Mouse (Mus musculus) left cerebral cortex, postnatal 10 days (tissue): ENCODE measurements at regions not wholly inside any gene's neighbourhood (a gene's known extent, or its start where the extent isn't known, plus 50 kb on each side); places are given as distances from the start of the nearest gene placed in this dataset.

Experiments
- DNase-seq, 2 experiments: peaks; one replicate each; pipeline ENCODE4 v3.0.0; 2021 to 2022; ENCODE audit warnings: low spot score in 2 of 2, mixed read lengths in 1 of 2; ENCODE audit errors: extremely low spot score in 1 of 2
- intact Hi-C: fragments of 180-260 bp; cut with DNase I; formaldehyde crosslinking; loops from one replicate; pipeline ENCODE4 v1.15.1; 2025

DNA sequence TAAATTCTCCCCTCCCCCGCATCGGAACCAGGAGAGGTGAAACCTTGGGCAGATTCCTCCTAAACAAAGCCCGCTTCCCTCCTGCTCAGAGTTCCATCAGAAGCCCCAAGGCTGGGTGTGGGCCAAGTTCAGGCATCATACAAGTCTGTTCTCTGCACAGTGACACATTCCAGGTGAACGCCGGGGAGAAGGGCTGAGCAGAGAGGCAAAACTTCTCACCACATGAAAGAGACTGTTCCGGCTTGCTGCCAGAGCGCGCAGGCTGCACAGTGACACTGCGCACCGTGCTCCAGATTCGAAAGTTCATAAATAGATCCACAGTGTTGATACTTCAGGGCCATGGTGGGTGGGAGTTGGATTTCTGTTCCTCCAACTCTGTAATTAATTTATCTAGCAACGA lies 171.1 kb upstream of the Rpl34 start:
- intact Hi-C loops: no loop called here
- peak in 1 of 2 experiments; percentile 30 for DNase-seq

DNA sequence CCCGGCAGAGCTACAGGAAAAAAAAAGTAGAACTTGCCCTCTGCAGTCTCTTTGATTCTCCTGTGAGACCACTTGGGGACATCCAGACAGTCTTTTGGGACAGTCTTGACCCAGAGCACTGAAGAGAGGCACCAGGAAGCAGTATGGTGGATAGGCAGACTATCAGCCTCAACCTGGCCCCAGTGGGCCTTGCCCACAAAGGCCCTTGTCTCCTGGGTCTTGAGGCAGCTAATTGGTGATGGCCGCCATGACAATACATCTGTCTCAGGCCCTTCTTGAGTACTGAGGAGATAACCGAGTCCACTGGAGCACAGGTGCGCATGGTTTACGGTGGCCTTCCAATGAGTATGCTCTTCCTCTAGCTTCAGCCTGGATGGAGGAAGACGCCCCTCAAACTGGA lies 170.6 kb upstream of the Rpl34 start:
- intact Hi-C loops: no loop called here

DNA sequence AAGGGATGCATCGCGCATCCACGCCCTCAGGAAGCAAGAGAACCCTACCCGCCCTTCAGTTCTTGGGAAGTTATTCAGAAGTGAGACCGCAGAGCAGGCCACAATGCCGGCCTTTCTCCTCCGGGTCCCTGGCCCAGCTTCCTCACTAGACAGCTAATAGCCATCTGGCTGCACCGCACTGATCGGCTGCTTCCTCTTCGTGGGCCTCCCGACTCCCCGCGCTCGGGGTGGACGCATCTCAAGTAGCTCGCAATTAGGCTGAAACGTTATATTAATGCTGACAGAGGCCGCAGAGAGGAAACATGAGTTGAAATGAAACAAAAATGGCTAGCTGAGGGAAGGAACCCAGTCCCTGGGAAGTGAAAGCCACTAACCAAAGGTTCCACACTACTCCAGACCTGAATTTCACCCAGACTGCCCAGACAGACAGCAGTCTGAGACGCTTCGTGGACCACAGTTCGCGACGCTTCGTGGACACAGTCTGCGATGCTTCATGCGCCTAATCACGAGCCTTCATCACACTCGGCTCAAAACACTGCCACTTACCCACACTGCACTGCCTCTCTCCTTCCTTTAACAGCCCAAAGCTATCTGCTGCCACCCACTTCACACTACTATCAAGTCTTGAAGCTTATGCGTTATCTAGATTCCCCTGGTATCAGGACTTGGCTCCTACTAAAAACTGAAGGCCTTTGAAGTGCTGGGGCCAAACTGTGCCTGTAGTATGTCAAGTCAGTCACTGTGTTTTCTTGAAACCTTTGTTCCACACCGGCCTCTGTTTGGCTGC lies 170.0 kb upstream of the Rpl34 start:
- peak; percentile 11 to 64 for DNase-seq
- intact Hi-C loops: no loop called here

More for the DNA sequence above, 170.6 kb upstream of the Rpl34 start:
- DNase-seq: no peak

DNA sequence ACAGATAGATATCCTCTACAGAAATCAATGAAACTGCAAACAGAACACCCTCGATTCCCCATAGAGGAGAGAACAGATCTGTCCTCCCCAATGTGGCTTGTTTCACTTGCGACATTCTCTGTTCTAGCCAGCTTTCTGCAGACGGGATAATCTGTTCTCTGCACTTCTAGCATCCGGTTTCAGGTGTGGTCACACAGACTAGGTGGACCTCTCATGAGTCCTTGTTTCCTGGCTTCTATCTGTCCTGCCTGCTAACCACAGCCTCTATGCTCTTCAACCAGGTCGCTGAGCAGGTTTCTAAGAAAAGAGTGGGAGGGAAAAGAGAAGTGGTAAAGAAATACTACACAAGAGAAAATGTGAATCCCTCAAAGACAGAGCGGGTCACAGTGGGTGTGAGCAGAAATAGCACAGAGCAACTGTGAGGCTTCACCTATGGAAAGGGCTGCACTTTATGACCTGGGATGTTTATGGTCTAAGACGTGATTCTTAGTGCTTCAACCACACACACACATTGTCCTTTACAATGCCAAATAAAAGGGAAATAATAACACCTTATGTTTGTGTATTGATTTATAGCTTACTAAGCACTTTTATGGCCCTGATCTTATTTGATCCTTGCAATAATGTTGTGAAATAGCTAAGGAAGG lies 164.1 kb upstream of the Rpl34 start:
- intact Hi-C loops: no loop called here
- no peak for DNase-seq

DNA sequence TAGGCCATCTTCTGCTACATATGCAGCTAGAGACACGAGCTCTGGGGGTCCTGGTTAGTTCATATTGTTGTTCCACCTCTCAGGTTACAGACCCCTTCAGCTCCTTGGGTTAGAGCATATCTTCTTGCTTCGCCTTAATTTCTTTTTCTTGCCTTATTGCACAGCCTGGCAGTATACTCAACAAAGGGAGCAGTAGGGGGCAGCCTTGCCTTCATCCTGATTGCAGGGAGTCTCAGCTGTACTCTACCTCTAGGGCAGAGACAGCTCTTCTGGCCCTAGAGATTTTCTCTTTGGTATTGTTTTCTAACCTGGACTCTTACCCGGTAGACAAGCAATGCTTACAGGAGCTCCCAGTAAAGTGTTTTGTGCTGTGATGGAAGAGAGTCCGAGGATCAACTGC lies 161.1 kb upstream of the Rpl34 start:
- intact Hi-C loops: no loop called here
- DNase-seq: no peak

DNA sequence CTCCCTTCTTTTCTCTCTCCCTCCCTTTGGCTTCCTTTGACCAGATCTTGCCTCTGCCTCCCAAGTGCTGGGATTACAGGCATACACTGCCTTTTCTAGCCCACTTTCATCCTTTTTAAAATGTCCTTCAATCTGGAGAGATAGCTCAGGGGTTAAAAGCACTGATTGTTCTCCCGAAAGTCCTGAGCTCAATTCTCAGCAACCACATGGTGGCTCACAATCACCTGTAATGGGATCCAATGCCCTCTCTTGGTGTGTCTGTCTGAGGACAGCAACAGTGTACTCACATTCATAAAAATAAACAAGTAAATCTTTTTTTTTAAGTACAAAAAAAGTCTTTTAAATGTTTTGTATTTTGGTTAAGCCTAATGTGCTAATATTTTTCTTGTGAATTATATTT lies 158.4 kb upstream of the Rpl34 start:
- no peak for DNase-seq
- intact Hi-C loops: no loop called here

DNA sequence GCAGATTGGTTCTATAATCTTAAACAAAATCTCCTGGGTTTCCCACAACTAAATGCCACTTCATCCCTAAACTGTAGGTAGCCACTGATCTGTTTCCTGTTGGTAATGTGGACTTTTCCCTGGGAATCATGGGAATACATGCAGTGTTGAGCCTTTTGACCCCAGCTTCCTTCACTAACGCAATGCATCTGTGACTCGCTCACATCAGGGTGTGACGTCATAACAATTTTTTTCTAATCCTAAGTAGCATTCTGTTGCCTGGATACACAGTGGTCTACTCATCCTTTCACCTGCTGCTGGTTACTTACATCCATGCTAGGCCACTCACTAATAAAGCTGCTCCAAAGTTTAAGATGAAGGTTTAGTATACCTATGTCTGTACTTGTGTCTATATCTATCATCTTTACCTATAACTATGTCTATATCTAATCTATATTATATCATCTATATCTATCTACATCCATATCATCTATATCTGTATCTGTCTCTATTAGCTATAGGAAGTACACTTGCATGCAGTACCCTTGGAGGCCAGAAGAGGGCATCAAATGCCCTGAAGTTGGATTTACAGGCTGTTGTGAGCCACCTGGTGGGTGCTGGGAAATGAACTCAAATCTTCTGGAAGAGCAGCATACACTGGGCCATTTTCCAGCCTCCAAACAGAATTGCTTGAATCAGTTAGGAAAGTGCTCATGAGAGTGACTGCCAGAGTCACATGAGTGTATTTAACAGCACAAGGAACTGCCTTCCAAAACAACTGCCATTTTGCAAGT lies 157.5 kb upstream of the Rpl34 start:
- DNase-seq: no peak
- intact Hi-C loops: no loop called here

DNA sequence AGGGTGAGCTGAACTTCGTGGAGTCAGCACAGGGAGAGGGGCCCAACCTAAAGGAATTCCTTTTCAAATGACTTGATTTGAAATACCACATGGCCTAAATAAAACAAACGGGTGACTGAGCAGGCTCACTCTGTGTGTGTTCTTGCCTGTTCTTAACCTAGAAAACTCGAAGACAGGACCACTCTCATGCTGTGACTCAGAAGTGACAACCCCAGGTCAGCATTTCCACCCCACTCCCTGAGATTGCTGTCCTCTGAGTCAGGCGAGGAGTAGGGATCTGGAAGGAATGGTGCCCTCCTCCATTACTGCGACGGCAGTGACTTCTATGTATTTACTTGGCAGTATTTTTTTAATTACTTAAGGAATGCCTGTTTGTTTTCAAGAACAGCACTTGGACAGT lies 155.8 kb upstream of the Rpl34 start:
- no peak for DNase-seq
- intact Hi-C loops: no loop called here

DNA sequence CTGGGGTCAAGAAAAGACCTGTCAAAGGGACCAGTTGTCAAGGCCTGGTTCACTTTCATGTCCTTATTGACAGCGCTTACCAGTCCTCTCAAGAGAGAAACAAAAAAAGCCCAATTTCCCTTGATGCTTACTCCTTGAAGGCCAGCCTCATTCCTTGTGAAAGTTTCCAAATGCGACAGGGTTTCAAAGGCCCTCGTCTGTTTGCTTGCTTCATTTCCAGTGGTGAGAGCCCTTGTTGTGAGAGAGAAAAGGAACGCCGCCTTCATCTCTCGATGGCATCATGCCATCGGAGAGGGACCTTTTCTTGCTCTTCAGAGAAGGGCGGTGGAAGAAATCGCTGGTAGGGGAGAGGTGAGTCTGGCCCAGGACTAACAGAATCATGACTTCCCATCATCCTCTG lies 154.2 kb upstream of the Rpl34 start:
- DNase-seq: no peak
- intact Hi-C loops: no loop called here

DNA sequence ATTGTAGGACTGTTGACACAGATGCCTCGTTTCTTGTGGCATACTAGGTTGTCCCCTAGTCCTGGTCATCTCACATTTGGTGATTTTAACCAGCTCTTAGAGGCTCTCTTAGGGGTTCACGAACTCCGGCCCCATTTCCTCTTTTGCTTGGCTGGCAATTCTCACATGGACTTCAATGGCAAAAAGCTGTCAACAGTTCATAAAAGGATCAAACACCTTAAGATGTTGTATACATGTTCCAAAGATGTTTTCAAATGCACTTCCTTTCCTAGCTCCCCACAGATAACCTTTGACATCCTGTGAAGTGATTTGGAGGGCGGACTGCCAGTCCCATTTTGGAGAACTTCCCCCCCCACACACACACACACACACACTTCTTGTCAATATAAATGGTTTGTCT lies 153.7 kb upstream of the Rpl34 start:
- intact Hi-C loops: no loop called here
- DNase-seq: no peak

DNA sequence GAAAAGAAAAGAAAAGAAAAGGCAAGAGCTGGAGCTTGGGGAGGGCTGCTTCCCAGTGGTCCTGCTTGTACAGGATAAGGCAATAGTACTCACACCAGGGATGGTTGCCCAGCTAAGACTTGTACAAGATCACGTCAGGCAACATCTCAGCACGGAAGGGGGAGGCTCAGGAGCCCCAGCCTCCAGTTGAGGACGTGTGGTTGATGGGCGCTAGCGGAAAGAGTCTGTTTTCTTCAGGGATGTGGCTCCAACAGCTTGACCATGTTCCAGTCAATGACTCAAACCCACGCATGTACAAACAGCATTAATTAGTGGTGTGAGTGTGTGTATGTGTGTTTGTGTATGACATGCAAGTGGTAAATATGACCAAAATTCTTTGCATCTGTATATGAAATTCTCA lies 153.1 kb upstream of the Rpl34 start:
- intact Hi-C loops: no loop called here
- DNase-seq: no peak

DNA sequence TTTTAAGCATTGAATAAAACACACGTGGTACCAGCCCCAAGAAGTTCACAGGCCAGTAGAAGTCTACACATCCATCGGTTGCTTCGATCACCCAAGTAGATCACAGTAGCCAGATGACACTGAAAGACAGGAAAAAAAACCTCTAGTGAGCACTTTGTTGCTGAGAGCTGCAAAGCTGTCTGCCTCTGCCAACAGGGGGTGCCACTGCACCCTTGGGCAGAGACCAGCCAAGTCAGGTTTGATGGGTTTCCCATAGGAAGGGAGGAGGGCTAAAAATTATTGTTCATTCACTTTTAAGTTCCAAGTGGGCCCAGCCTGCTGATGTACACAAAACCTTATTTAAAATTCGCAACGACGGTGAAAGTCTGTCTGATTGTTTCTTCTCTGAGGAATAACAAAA lies 150.3 kb upstream of the Rpl34 start:
- intact Hi-C loops: no loop called here
- DNase-seq: no peak

DNA sequence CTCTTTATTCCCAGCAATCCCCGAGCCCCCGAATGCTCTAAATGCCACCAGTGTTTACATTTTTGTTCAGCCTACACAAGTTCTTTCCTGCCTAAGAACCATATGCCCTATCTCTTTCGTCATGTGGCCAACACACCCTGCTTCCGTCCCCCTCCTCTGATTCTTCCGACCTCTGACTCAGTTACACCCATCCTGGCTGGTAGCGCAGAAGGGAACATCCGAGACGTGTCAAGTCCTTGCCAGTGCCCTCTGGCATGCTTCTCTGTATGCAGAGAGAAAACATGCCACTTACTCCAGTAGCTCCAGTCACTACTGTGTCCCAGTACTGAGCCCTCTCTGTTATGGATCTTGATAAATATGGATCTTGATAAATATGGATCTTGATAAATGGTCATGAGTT lies 149.3 kb upstream of the Rpl34 start:
- DNase-seq: no peak
- intact Hi-C loops: no loop called here

DNA sequence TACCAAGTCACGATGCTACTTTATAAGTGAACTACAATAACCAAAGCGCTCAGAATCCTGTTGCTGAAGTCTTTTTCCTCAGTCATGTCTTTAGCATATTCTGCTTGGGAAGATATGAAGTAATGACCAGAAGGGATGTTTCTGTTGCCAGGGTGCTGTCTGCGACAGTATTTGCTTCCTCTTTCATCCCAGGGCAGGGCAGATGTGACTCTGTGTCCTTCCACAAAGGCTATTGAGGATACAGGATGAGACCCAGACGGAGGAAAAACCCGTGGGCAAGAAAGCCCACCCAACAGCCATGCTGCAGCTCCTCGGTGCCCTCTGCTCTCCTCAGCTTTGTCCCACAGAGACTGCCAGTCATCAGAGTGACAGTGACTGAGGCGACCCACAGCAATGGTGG lies 148.6 kb upstream of the Rpl34 start:
- DNase-seq: no peak
- intact Hi-C loops: no loop called here

DNA sequence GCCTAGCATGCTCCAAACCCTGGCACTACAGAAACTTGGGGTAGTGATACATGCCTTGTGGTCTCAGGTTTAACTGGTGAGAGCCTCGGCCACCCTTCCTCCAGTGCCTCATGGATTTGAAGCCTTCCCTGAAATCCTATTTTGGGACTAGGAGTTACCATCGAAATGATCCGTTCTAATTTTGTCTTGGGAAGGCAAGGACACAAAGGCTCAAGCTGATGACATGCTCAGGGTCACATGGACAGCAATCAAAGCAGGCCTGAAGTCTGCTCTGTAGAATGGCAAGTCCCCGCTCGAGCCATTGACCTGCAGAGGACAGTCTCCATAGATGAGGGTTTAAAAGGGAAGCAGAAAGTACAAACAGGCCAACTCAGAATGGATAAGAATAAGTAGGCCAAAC lies 147.8 kb upstream of the Rpl34 start:
- intact Hi-C loops: no loop called here
- DNase-seq: no peak

DNA sequence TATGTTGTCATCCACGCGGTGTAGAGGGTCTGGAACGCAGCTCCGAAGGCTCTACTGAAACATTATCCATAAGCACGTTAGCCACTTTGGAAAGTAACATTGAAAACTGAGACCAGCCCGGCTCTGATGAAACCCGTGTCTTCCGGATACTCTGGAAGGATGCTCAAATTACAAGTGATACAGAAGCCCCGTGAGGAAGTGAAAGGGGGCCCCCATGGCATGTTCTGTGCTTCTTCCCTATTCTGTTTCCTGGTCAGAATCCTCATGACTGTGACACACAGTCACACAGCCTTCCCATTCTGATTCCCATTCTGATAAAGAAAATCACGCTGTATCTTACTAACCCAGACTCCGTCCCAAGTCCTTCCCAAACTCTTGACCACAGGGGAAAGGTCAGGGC lies 143.5 kb upstream of the Rpl34 start:
- no peak for DNase-seq
- intact Hi-C loops: no loop called here

DNA sequence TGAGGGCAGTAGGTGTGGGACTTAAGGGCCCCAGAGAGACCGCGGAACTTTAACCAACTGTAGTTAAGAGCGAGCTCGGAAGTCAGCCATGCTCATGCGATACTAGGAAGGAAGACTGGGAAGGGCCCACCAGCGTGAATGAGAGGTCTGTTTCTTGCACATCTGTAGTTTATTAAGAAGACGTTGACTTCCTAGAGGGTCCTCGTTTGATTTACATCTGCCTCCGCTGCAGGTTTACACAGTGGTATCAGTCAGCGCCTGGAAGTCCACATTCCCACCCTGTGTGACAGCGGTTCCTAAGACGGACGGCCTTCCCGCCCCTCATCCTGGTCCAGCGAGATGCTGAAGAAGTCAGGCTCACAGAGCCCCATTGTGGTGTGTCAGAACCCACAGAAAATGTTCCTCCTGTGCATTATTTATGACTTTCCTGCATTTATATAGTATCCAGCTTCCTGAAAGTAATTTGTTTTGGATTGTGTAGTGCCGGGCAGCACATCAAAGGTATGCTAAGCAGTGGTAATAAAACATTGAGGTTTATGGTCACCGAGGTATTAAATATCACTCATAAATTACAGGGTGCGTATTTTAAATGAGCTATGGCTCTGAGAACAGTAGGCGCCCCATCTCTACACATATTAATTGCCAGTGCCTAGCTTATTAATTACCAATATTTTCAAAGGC lies 136.9 kb upstream of the Rpl34 start:
- no peak for DNase-seq
- intact Hi-C loops: no loop called here

DNA sequence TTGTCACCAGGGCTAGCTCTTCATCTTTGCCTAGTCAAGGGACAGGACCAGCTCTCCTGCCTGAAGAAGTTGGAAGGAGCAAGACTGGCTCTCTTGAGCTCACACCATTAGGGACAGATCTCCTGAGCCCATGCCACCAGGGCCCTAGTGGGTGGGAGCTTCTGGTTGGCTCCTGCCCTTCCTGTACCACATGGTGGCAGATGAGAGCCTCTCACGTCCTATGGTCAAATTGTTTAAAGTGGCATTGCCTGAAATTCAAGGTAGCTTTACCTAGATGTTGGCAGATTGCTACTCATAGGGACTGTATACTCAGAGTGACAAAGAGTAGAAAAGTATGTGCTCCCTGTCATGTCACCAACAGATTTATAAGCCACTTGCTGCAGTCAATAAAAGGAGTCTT lies 134.6 kb upstream of the Rpl34 start:
- no peak for DNase-seq
- intact Hi-C loops: no loop called here

DNA sequence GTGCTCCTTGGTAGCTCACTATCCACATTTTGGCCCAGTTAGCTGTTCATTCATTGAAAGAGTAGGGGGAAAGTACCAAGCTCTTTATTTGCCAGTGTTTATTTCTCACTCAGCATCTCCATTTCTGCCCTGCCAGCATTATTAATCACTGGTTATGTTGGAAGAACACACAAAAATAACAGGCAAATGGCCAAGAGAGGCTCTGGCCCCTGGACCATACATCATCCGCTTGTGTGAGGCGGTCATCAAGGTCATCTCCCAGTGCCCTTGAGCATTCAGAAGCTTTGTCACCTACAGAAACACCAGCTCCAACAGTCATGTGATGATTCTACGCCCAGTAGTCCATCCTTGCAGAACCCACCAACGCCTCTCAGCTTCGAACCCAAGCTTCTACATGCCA lies 133.2 kb upstream of the Rpl34 start:
- no peak for DNase-seq
- intact Hi-C loops: no loop called here

DNA sequence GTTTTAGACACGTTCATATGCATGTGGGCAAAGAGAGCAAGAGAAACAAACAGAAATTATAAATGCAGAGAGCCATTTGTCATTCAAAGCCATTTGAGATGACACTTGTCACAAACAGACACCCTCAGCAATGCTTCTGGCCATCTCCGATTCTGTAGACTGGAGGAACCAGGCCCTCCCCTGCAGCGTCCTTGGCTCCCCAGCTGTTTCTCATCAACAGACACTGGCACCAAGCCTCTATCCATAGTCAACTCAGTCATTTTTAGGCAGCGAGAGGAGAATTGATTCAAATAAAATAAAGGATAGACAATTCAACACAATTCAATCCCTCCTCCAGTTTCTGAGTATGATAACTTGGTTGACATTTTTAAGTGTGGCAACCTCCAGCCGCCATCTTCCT lies 130.1 kb upstream of the Rpl34 start:
- DNase-seq: no peak
- intact Hi-C loops: no loop called here
